Mouse (Mus musculus) kidney, adult 2 months (tissue): ENCODE results near the gene Gm49359.
"Not testable (repeated sequence)": the region's sequence is repeated elsewhere in the genome, so short reads cannot be mapped to it uniquely, and the experiment has no call there.

Experiments
- CTCF ChIP-seq: fragments of 200-500 bp; conservative IDR thresholded peaks from 2 replicates; pipeline ENCODE4 v1.5.1; 2011; ENCODE audit warnings: low read depth, mild to moderate bottlenecking, control low read depth, low read length, moderate library complexity, mixed read lengths; ENCODE audit not compliant: insufficient read depth, insufficient read length
- POLR2A ChIP-seq: fragments of 200-500 bp; IDR thresholded peaks from one replicate; pipeline ENCODE4 v1.6.1; 2011; ENCODE audit warnings: low read depth, low read length, control low read depth

DNA sequence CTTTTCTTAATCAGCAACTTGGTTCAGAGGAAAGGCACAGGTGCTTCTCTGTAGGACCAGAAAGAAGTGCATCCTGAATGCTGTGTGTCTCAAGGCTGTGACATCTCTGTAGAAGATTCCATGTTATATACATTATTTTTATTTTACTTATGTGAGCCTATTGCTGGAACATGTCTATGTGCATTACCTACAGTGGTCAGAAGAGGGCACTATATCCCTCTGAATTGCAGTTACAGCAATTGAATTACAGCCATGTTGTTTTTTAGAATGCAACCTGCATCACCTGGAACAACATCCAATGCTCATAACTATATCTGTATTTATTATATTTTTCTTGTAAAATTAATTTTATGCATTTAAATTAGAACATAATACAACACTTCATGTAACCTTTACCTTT is 3.3 kb upstream of the Gm49359 start:
- TF ChIP-seq CTCF, result 0 out of 2 replicates have a peak, but pooled peaks have one; percentile 14
- TF ChIP-seq POLR2A, result not testable (repeated sequence)
